Mouse (Mus musculus): Measurements from ENCODE around the gene Gm4353. TPM values are rescaled to one million over a fixed set of nuclear protein-coding genes. Genes with fewer than 3 reads are reported as not detected.
A peak's percentile ranks its signal among the peaks of the same experiment; 100 is the strongest.
"Not testable (repeated sequence)": the region's sequence is repeated elsewhere in the genome, so short reads cannot be mapped to it uniquely, and the experiment has no call there.

Gene Gm4353
- polyA plus RNA-seq (2014; fragmentation: Nextera tagmentation; extraction: Ambion mirVana): 0.36 and 0.66 TPM in 2 replicates

- H3K27ac ChIP-seq (ENCODE audit: low read depth, low read length); ATAC-seq (ENCODE audit: low FRiP score); H3K9ac ChIP-seq (ENCODE audit: low read length); H3K36me3 ChIP-seq (ENCODE audit: control insufficient read depth, insufficient read depth, low read length); H3K27me3 ChIP-seq (ENCODE audit: control insufficient read depth, insufficient read depth, low read length); H3K4me3 ChIP-seq (ENCODE audit: low read depth, low read length); DNase-seq (ENCODE audit: low spot score, missing footprints); H3K4me2 ChIP-seq; H3K4me1 ChIP-seq (ENCODE audit: control insufficient read depth, insufficient read depth, low read length); H3K9me3 ChIP-seq (ENCODE audit: control insufficient read depth, low read length): not testable (repeated sequence)
- 90% methylated on average over 11 of the region's 11 CpGs for WGBS
These were observed at the start of gene Gm4353 for GRCm38 (mm10) chr7:116084366-116084765. TSS of gene Gm4353 (minus strand) at chr7:116084635.

DNA sequence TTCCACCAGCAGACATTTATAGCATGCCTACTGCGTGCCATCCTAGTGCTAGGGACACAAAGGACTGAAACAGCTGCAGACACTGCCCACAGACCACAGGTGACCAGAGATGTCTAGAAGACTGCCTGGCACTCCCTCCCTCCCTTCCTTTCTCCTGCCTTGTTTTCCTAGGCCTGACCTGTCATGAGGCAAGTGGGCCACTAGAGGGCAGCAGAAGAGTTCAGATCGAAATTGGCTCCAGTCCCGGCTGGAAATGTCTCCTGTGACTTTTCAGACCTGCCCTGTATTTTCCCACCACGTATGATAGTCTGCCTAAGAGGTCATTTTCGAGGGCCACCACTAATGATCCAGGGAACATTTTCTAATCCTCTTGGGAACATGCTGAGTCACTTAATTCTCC, 47.6 kb upstream of the Gm4353 start:
- no peak overlapping the region for H3K4me2 ChIP-seq
- H3K9me3 ChIP-seq (ENCODE audit: control insufficient read depth, low read length): no peaks in the 10 kb centered on the region
- no peaks in the 10 kb centered on the region for H3K27me3 ChIP-seq (ENCODE audit: control insufficient read depth, insufficient read depth, low read length)
- no peaks in the 10 kb centered on the region for H3K4me1 ChIP-seq (ENCODE audit: control insufficient read depth, insufficient read depth, low read length)
- H3K4me3 ChIP-seq (ENCODE audit: low read depth, low read length): no peak overlapping the region
- H3K9ac ChIP-seq (ENCODE audit: low read length): no peak overlapping the region
- peaks cover 7% of the 10 kb centered on the region; the same call in 1 of the 2 replicates for H3K36me3 ChIP-seq (ENCODE audit: control insufficient read depth, insufficient read depth, low read length)
- H3K27ac ChIP-seq (ENCODE audit: low read depth, low read length): no peak overlapping the region
- ATAC-seq (ENCODE audit: low FRiP score) (peak; percentile 40; the same call in 1 of the 2 replicates), DNase-seq (ENCODE audit: low spot score, missing footprints) (peak; percentile 97)
- 7% methylated on average over 5 of the region's 5 CpGs for WGBS

DNA sequence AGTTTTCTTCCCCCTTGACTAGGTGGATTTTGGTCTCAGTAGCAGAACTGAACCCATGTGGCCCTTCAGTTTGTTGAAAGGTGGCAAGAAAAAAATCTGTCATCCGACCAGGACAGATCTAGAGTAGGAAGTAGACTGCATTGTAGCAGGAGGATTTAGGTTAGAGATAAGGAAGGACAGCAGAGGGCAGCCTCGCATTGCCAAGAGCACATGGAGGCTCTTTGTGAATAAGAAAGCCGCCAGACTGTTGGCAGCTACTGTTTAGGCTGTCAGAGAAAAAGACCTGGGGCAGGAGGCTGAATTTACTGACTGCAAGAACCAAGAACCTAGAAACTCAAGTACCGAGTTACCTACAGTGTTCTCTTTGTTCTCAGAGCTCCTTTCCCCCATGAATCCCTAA, 47.0 kb upstream of the Gm4353 start:
- Histone ChIP-seq H3K4me1 (ENCODE audit: control insufficient read depth, insufficient read depth, low read length) (no peaks in the 10 kb centered on the region), H3K27ac (ENCODE audit: low read depth, low read length) (no peak overlapping the region; the same call in 1 of the 2 replicates), H3K27me3 (ENCODE audit: control insufficient read depth, insufficient read depth, low read length) (no peaks in the 10 kb centered on the region), H3K9me3 (ENCODE audit: control insufficient read depth, low read length) (no peaks in the 10 kb centered on the region), H3K4me2 (no peak overlapping the region), H3K4me3 (ENCODE audit: low read depth, low read length) (no peak overlapping the region), H3K9ac (ENCODE audit: low read length) (peak overlapping the region; percentile 12; the same call in 1 of the 2 replicates), H3K36me3 (ENCODE audit: control insufficient read depth, insufficient read depth, low read length) (peaks cover 5% of the 10 kb centered on the region; the same call in 1 of the 2 replicates)
- 30% methylated on average over 4 of the region's 4 CpGs for WGBS
- DNase-seq (ENCODE audit: low spot score, missing footprints): peak; percentile 84
- ATAC-seq (ENCODE audit: low FRiP score): no peak

- Histone ChIP-seq H3K4me3 (ENCODE audit: low read depth, low read length) (no peak overlapping the region), H3K9me3 (ENCODE audit: control insufficient read depth, low read length) (no peaks in the 10 kb centered on the region), H3K9ac (ENCODE audit: low read length) (no peak overlapping the region), H3K4me2 (no peak overlapping the region), H3K27me3 (ENCODE audit: control insufficient read depth, insufficient read depth, low read length) (no peaks in the 10 kb centered on the region), H3K4me1 (ENCODE audit: control insufficient read depth, insufficient read depth, low read length) (no peaks in the 10 kb centered on the region), H3K36me3 (ENCODE audit: control insufficient read depth, insufficient read depth, low read length) (peaks cover 5% of the 10 kb centered on the region; the same call in 1 of the 2 replicates), H3K27ac (ENCODE audit: low read depth, low read length) (no peak overlapping the region)
- no peak for ATAC-seq (ENCODE audit: low FRiP score)
- DNase-seq (ENCODE audit: low spot score, missing footprints): no peak
- WGBS: 92% methylated on average over 10 of the region's 10 CpGs
These were observed 44.9 kb upstream of the Gm4353 start for GRCm38 (mm10) chr7:116129374-116129773.

GRCm38 (mm10) chr7:116128286-116128685, 43.9 kb upstream of the Gm4353 start:
- Histone ChIP-seq H3K4me3 (ENCODE audit: low read depth, low read length) (no peak overlapping the region), H3K27me3 (ENCODE audit: control insufficient read depth, insufficient read depth, low read length) (no peaks in the 10 kb centered on the region), H3K4me2 (no peak overlapping the region), H3K36me3 (ENCODE audit: control insufficient read depth, insufficient read depth, low read length) (peaks cover 5% of the 10 kb centered on the region; the same call in 1 of the 2 replicates), H3K27ac (ENCODE audit: low read depth, low read length) (no peak overlapping the region), H3K9ac (ENCODE audit: low read length) (no peak overlapping the region), H3K9me3 (ENCODE audit: control insufficient read depth, low read length) (no peaks in the 10 kb centered on the region), H3K4me1 (ENCODE audit: control insufficient read depth, insufficient read depth, low read length) (peaks cover 6% of the 10 kb centered on the region)
- DNase-seq (ENCODE audit: low spot score, missing footprints) (no peak), ATAC-seq (ENCODE audit: low FRiP score) (no peak)
- 92% methylated on average over 8 of the region's 8 CpGs for WGBS

DNA sequence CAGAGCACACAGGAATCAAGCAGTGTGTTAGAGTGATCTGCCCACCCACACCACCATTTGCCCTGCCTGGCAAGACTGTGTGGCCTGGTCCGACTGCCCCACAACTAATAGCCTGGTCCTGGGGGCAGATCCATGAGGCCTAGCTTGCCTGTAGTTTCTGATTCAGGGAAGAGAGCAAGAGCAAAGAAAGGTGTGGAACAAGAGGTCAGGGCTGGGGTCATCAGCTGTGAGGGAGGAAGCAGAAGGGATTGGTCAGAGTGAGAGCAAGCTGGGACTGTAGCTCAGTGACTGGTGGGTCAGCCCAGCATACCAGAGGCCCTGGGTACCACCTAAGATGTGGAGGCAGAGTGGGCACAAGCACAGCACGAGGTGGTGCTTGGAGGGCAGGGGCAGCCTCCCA, 42.6 kb upstream of the Gm4353 start:
- Histone ChIP-seq H3K27ac (ENCODE audit: low read depth, low read length) (no peak overlapping the region), H3K9me3 (ENCODE audit: control insufficient read depth, low read length) (no peaks in the 10 kb centered on the region), H3K27me3 (ENCODE audit: control insufficient read depth, insufficient read depth, low read length) (no peaks in the 10 kb centered on the region), H3K4me1 (ENCODE audit: control insufficient read depth, insufficient read depth, low read length) (peaks cover 13% of the 10 kb centered on the region), H3K4me2 (no peak overlapping the region), H3K36me3 (ENCODE audit: control insufficient read depth, insufficient read depth, low read length) (peaks cover 5% of the 10 kb centered on the region; the same call in 1 of the 2 replicates), H3K9ac (ENCODE audit: low read length) (no peak overlapping the region), H3K4me3 (ENCODE audit: low read depth, low read length) (no peak overlapping the region)
- no peak for DNase-seq (ENCODE audit: low spot score, missing footprints)
- ATAC-seq (ENCODE audit: low FRiP score): no peak
- 81% methylated on average over 2 of the region's 2 CpGs for WGBS

GRCm38 (mm10) chr7:116125671-116126070, 41.2 kb upstream of the Gm4353 start:
- 79% methylated on average over 7 of the region's 7 CpGs for WGBS
- Histone ChIP-seq H3K9me3 (ENCODE audit: control insufficient read depth, low read length) (no peaks in the 10 kb centered on the region), H3K27me3 (ENCODE audit: control insufficient read depth, insufficient read depth, low read length) (no peaks in the 10 kb centered on the region), H3K4me3 (ENCODE audit: low read depth, low read length) (no peak overlapping the region), H3K4me1 (ENCODE audit: control insufficient read depth, insufficient read depth, low read length) (peaks cover 27% of the 10 kb centered on the region), H3K36me3 (ENCODE audit: control insufficient read depth, insufficient read depth, low read length) (peaks cover 5% of the 10 kb centered on the region; the same call in 1 of the 2 replicates), H3K4me2 (no peak overlapping the region), H3K27ac (ENCODE audit: low read depth, low read length) (no peak overlapping the region), H3K9ac (ENCODE audit: low read length) (no peak overlapping the region)
- ATAC-seq (ENCODE audit: low FRiP score) (no peak), DNase-seq (ENCODE audit: low spot score, missing footprints) (no peak)

DNA sequence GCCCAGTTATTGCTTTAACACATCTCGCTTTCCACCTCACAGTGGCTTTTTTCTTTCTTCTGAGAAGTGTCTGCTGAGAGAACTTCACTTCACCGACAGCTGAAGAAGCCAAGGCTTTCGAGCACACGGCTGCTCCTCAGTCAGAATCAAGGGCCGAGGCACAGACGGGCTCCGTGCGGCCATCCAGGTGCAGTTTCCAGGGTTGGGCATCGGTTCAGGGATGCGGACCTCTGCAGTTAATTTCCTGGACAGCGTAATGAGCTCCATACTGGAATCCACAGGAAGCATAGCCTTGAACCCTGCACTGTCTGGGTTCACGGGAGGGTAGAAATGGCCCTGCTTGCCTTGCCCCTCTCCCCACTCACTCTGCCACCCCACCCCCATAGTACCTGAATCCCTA, 39.6 kb upstream of the Gm4353 start:
- no peak overlapping the region for H3K4me3 ChIP-seq (ENCODE audit: low read depth, low read length)
- peaks cover 29% of the 10 kb centered on the region for H3K4me1 ChIP-seq (ENCODE audit: control insufficient read depth, insufficient read depth, low read length)
- H3K36me3 ChIP-seq (ENCODE audit: control insufficient read depth, insufficient read depth, low read length): peaks cover 5% of the 10 kb centered on the region; the same call in 1 of the 2 replicates
- peaks cover 3% of the 10 kb centered on the region for H3K9me3 ChIP-seq (ENCODE audit: control insufficient read depth, low read length)
- no peaks in the 10 kb centered on the region for H3K27me3 ChIP-seq (ENCODE audit: control insufficient read depth, insufficient read depth, low read length)
- H3K27ac ChIP-seq (ENCODE audit: low read depth, low read length): no peak overlapping the region
- no peak for DNase-seq (ENCODE audit: low spot score, missing footprints)
- 90% methylated on average over 12 of the region's 12 CpGs for WGBS
- ATAC-seq (ENCODE audit: low FRiP score): no peak
- H3K4me2 ChIP-seq: no peak overlapping the region
- H3K9ac ChIP-seq (ENCODE audit: low read length): no peak overlapping the region

DNA sequence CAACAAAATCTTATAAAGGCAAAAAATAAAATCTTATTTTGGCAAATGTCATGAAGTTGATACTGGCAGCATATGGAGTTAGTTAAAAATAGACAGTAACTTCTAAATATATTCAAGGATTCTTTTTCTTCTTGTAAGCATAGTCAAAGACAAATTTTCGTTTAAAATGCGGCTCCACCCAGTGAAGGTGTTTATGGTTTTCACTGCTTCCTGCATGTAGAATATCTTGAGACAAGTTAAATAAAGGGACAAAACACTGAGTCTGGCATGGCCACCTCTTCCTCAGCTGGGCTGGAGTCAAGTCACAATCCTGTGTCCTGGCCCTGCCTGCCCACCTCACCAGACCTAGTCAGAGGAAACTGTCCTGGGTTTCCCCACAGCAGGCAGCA, 39.2 kb upstream of the Gm4353 start:
- no peak for ATAC-seq (ENCODE audit: low FRiP score)
- DNase-seq (ENCODE audit: low spot score, missing footprints): no peak
- no peak overlapping the region for H3K9ac ChIP-seq (ENCODE audit: low read length)
- no peak overlapping the region for H3K27ac ChIP-seq (ENCODE audit: low read depth, low read length)
- no peak overlapping the region for H3K4me2 ChIP-seq
- H3K4me1 ChIP-seq (ENCODE audit: control insufficient read depth, insufficient read depth, low read length): peaks cover 29% of the 10 kb centered on the region
- H3K4me3 ChIP-seq (ENCODE audit: low read depth, low read length): no peak overlapping the region
- peaks cover 5% of the 10 kb centered on the region; the same call in 1 of the 2 replicates for H3K36me3 ChIP-seq (ENCODE audit: control insufficient read depth, insufficient read depth, low read length)
- H3K27me3 ChIP-seq (ENCODE audit: control insufficient read depth, insufficient read depth, low read length): no peaks in the 10 kb centered on the region
- WGBS: 89% methylated on average over 2 of the region's 2 CpGs
- peaks cover 3% of the 10 kb centered on the region for H3K9me3 ChIP-seq (ENCODE audit: control insufficient read depth, low read length)
